Mouse (Mus musculus) hindbrain, embryonic 13.5 days (tissue): Measurements from ENCODE around the gene Zfp810. TPM values are rescaled to one million over a fixed set of nuclear protein-coding genes. Genes with fewer than 3 reads are reported as not detected.
A peak's percentile ranks its signal among the peaks of the same experiment; 100 is the strongest.

ENCODE experiments used
- ATAC-seq: fragments of 200-750 bp; cut with Nextera tagmentation; 2 replicates; pipeline ENCODE4 v1.8.0; 2017; ENCODE audit warnings: moderate TSS enrichment; ENCODE audit not compliant: low FRiP score
- H3K27ac ChIP-seq: fragments of 300-500 bp; sonication (generic); 2 replicates; pipeline ENCODE4 v1.5.1; 2015; ENCODE audit warnings: inconsistent platforms, mild to moderate bottlenecking, moderate library complexity
- H3K27me3 ChIP-seq: fragments of 300-500 bp; sonication (generic); 2 replicates; pipeline ENCODE4 v1.6.1; 2015; ENCODE audit warnings: mild to moderate bottlenecking, inconsistent platforms
- H3K36me3 ChIP-seq: fragments of 300-500 bp; sonication (generic); 2 replicates; pipeline ENCODE4 v1.6.1; 2015; ENCODE audit warnings: mild to moderate bottlenecking, inconsistent platforms
- H3K4me1 ChIP-seq: fragments of 300-500 bp; sonication (generic); replicated peaks from 2 replicates; pipeline ENCODE4 v1.6.1; 2015; ENCODE audit warnings: inconsistent platforms
- H3K4me2 ChIP-seq: fragments of 300-500 bp; sonication (generic); 2 replicates; pipeline ENCODE4 v1.6.1; 2015; ENCODE audit warnings: inconsistent platforms, mild to moderate bottlenecking, moderate library complexity
- H3K4me3 ChIP-seq: fragments of 300-500 bp; sonication (generic); 2 replicates; pipeline ENCODE4 v1.5.1; 2015; ENCODE audit warnings: mild to moderate bottlenecking, inconsistent platforms
- H3K9ac ChIP-seq: fragments of 300-500 bp; sonication (generic); 2 replicates; pipeline ENCODE4 v1.6.1; 2015; ENCODE audit warnings: mild to moderate bottlenecking, inconsistent platforms
- H3K9me3 ChIP-seq: fragments of 300-500 bp; sonication (generic); 2 replicates; pipeline ENCODE4 v1.6.1; 2016; ENCODE audit warnings: inconsistent platforms
- WGBS: fragments of 180-500 bp; shearing (Covaris S2); methylation state at CpG from one replicate; pipeline ENCODE4 v1.1.7; 2015; 5-methylcytosine and 5-hydroxymethylcytosine counted together
- polyA plus RNA-seq: library from polyadenylated mRNA; unstranded; fragments of >200 nt; fragmentation: Nextera tagmentation; extraction: Ambion mirVana; gene quantifications from 2 replicates; pipeline ENCODE4 v1.2.1, GENCODE M21; 2015

Zfp810 gene
- 36.0 and 40.6 TPM in 2 replicates for polyA plus RNA-seq

DNA sequence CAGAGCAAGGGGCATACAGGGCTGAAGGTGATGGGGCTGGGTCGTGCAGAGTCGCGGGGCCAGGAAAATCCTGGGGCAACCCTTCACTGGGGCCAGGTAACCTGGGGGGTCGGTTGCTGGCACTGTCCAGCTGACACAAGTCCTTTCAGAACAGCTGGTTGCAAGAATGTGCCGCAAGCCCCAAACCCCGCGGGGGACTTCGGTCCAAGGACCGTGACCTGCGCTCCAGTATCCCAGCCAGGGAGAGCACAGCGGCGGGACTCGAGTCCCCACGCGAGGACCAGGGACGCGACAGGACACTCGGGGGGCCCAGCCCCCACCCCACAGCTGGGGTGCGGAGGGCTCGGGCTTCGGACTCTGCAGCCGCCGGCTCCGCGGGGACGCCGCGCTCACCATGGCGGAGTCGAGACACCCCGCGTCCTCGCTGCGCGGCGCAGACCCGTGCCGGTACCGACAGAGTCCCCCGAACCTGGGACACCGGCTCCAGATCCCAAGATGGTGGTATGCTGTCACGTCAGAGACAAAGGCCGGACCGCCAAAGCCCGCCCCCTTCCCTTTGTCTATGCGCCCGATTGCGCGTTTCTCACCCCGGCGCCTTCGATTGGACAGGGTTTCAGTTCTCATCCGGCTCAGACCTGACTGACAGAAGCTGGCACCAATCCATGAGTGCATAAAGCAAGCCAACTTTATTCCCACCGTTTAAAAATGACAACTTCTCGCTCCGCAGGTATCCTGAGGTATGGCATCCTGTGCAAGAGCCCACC lies at the start of gene Zfp810:
Gene Zfp810, minus strand, starts transcription at position 493 of the 764 bp plus-strand sequence.
- under 1% methylated on average over 56 of the region's 56 CpGs for WGBS
- Histone ChIP-seq H3K36me3 (peaks cover 30% of the 10 kb centered on the region), H3K4me1 (peaks cover 20% of the 10 kb centered on the region), H3K27me3 (no peaks in the 10 kb centered on the region), H3K4me3 (peak within 1 kb of the TSS; percentile 85), H3K9ac (peak within 1 kb of the TSS; percentile 100), H3K4me2 (peak within 1 kb of the TSS; percentile 64), H3K9me3 (0 out of 2 replicates have a peak, but pooled peaks cover 10% of the 10 kb centered on the region), H3K27ac (peak within 1 kb of the TSS; percentile 95)
- ATAC-seq: peak; percentile 99

GRCm38 (mm10) chr9:22355919-22356318 lies 48.5 kb upstream of the Zfp810 start:
- Histone ChIP-seq H3K9me3 (no peaks in the 10 kb centered on the region), H3K27ac (no peak overlapping the region), H3K9ac (no peak overlapping the region), H3K36me3 (peaks cover 22% of the 10 kb centered on the region), H3K4me2 (no peak overlapping the region), H3K4me1 (no peaks in the 10 kb centered on the region), H3K27me3 (no peaks in the 10 kb centered on the region), H3K4me3 (no peak overlapping the region)
- no peak for ATAC-seq
- WGBS: 64% methylated on average over 3 of the region's 3 CpGs

DNA sequence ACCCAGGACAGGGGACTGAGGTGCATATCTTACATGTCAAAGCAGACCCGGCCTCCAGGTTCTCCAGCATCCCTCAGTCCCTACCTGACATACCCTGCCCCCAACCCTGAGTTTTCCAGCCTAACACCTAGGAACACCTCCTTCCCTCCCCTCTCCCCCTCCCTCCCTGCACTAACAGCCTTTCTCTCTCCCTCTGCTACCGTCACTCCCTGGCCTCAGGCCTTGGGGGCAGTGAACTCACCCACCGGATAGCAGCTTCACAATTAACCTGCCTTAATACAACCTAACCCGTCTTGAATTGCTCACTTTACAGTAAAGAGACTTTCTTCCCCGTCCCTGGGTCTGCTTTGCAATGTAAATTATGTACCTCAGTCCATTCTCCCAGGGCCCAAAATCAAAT lies 46.5 kb upstream of the Zfp810 start:
- Histone ChIP-seq H3K4me3 (no peak overlapping the region), H3K9me3 (no peaks in the 10 kb centered on the region), H3K4me2 (no peak overlapping the region), H3K4me1 (no peaks in the 10 kb centered on the region), H3K27ac (no peak overlapping the region), H3K27me3 (no peaks in the 10 kb centered on the region), H3K9ac (no peak overlapping the region), H3K36me3 (peaks cover 14% of the 10 kb centered on the region; the same call in 1 of the 2 replicates)
- ATAC-seq: no peak
- 81% methylated on average over 5 of the region's 5 CpGs for WGBS

- no peak overlapping the region for H3K4me2 ChIP-seq
- peaks cover 14% of the 10 kb centered on the region; the same call in 1 of the 2 replicates for H3K36me3 ChIP-seq
- H3K27ac ChIP-seq: no peak overlapping the region
- H3K27me3 ChIP-seq: no peaks in the 10 kb centered on the region
- H3K4me3 ChIP-seq: no peak overlapping the region
- H3K4me1 ChIP-seq: no peaks in the 10 kb centered on the region
- WGBS: 90% methylated on average over 5 of the region's 5 CpGs
- no peak for ATAC-seq
- H3K9me3 ChIP-seq: no peaks in the 10 kb centered on the region
- H3K9ac ChIP-seq: no peak overlapping the region
Measured at GRCm38 (mm10) chr9:22353465-22353864, 46.0 kb upstream of the Zfp810 start.

DNA sequence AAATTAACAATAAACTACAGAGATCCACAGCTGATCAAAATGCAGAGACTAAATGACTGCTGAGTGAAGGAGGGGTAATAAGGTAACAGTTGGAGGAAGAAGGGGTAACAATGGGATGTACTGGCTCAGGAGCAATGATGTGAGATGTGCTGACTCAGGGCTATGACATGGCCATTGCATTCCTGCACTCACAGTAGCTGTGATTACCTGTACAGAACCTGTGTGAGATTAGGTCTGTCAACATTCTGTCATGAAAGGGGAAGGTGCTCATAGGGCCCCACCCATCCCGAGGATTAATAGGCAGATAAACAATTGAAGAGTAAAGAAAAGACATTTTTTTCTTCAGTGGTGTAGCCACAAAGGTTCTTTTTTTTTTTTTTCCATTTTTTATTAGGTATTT lies 32.9 kb upstream of the Zfp810 start:
- H3K9ac ChIP-seq: no peak overlapping the region
- H3K36me3 ChIP-seq: peaks cover 22% of the 10 kb centered on the region
- no peak overlapping the region for H3K4me2 ChIP-seq
- no peak overlapping the region for H3K27ac ChIP-seq
- no peak for ATAC-seq
- no peaks in the 10 kb centered on the region for H3K27me3 ChIP-seq
- H3K4me3 ChIP-seq: no peak overlapping the region
- 89% methylated on average over 1 of the region's 1 CpGs for WGBS
- no peaks in the 10 kb centered on the region for H3K4me1 ChIP-seq
- no peaks in the 10 kb centered on the region for H3K9me3 ChIP-seq

- WGBS: 99% methylated on average over 2 of the region's 2 CpGs
- ATAC-seq: no peak
- Histone ChIP-seq H3K9ac (no peak overlapping the region), H3K9me3 (no peaks in the 10 kb centered on the region), H3K4me1 (no peaks in the 10 kb centered on the region), H3K27me3 (no peaks in the 10 kb centered on the region), H3K4me2 (no peak overlapping the region), H3K4me3 (no peak overlapping the region), H3K27ac (no peak overlapping the region), H3K36me3 (peaks cover 35% of the 10 kb centered on the region)
Measured at GRCm38 (mm10) chr9:22337217-22337616, 29.8 kb upstream of the Zfp810 start.

DNA sequence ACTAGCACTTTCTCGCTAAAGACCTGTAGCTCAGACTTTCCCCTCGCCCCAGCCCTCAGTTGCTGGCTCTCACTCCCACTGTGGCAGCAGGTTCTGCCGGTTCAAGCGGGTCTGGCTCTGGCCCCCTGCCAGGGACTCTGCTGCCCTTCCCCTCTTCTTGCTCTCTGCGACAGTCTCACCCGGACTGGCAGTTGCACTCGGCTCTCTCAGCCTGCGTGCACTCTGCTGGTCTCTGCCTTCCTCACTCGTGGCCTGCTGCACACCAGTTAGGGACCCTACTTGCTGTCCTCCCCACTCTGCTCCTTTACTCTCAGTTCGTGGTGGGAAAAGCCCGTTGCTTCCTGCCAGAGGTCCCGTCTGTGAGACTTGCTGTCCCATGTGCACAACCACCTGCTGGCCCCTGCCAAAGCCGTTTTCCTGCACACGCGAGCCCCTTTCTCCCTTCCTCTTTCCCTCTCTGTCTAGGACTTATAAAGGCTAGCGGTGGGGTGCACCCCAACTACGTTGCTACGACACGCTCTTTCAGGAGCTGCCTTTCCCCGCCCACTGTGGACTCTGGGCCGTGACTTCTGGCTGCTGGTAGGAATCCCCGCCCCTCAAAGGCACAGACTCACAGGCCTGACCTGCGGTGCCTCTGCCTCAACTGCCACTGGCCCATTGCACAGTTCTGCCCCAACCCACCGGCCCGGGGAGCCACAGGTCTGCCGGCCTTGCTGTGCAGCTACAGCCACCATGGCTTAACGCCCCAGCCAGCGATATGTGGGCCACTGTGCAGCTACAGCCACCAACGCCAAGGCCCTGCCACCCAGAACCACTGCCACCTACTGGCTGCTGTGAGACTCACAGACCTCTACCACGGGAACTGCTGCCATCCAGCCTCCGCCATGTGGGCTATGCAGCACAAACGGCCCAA lies 20.3 kb upstream of the Zfp810 start:
- Histone ChIP-seq H3K4me1 (peaks cover 13% of the 10 kb centered on the region), H3K4me3 (peak overlapping the region; percentile 47), H3K4me2 (peak overlapping the region; percentile 82), H3K36me3 (peaks cover 3% of the 10 kb centered on the region; the same call in 1 of the 2 replicates), H3K27ac (0 out of 2 replicates have a peak overlapping the region, but pooled peaks have one; percentile 26), H3K27me3 (0 out of 2 replicates have a peak, but pooled peaks cover 5% of the 10 kb centered on the region), H3K9ac (peak overlapping the region; percentile 68), H3K9me3 (no peaks in the 10 kb centered on the region)
- ATAC-seq: peak; percentile 96
- 1% methylated on average over 32 of the region's 32 CpGs for WGBS

DNA sequence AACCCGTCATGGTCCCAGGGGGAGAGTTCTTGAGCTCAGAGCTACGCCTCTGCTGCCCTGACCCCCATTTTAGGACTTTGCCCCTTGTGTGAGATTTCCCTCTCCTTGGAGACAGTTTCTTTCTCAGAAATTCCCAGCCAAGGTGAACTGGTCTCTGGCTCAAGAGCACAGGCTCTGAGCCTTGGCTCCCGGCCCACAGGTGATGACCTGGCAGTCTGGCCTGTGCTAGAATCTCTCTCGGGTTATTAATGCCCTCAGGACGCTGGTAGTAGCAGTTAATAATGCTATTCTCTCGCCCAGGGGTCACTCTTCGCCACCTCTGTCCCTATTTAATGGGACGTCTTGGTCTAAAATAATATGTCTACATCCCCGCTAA lies 19.6 kb upstream of the Zfp810 start:
- Histone ChIP-seq H3K4me2 (peak overlapping the region; percentile 82), H3K4me1 (peaks cover 13% of the 10 kb centered on the region), H3K27ac (0 out of 2 replicates have a peak overlapping the region, but pooled peaks have one; percentile 26), H3K9me3 (no peaks in the 10 kb centered on the region), H3K27me3 (0 out of 2 replicates have a peak, but pooled peaks cover 5% of the 10 kb centered on the region), H3K4me3 (peak overlapping the region; percentile 47), H3K36me3 (no peaks in the 10 kb centered on the region; the same call in 1 of the 2 replicates), H3K9ac (peak overlapping the region; percentile 68; the same call in 1 of the 2 replicates)
- 14% methylated on average over 9 of the region's 9 CpGs for WGBS
- no peak for ATAC-seq

DNA sequence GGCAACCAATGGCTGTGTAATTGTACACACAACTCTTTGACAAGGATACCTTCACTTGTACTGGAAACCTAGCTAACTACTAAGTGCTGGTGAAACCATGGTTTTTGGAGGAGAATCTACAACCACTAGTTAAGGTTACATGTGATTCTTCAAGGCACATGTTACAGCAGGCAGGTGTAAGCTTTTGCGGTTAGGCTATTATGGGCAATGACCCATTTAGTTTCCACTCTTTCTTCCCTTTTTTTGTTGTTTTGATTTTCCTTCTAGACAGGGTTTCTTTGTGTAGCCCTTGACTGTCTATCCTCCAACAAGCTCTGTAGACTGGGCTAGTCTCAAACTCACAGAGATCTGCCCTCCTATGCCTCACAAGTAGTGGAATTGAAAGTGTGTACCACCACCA lies 17.1 kb upstream of the Zfp810 start:
- Histone ChIP-seq H3K9me3 (no peaks in the 10 kb centered on the region), H3K4me3 (no peak overlapping the region), H3K9ac (no peak overlapping the region), H3K4me2 (no peak overlapping the region), H3K4me1 (peaks cover 13% of the 10 kb centered on the region), H3K36me3 (no peaks in the 10 kb centered on the region), H3K27ac (no peak overlapping the region), H3K27me3 (0 out of 2 replicates have a peak, but pooled peaks cover 5% of the 10 kb centered on the region)
- 100% methylated on average over 1 of the region's 1 CpGs for WGBS
- ATAC-seq: no peak

GRCm38 (mm10) chr9:22322381-22323211 lies 15.1 kb upstream of the Zfp810 start:
- Histone ChIP-seq H3K9me3 (no peaks in the 10 kb centered on the region), H3K4me1 (peaks cover 8% of the 10 kb centered on the region), H3K4me2 (no peak overlapping the region), H3K36me3 (no peaks in the 10 kb centered on the region), H3K9ac (no peak overlapping the region), H3K27me3 (0 out of 2 replicates have a peak, but pooled peaks cover 5% of the 10 kb centered on the region), H3K4me3 (no peak overlapping the region), H3K27ac (no peak overlapping the region)
- WGBS: 85% methylated on average over 8 of the region's 8 CpGs
- no peak for ATAC-seq

GRCm38 (mm10) chr9:22319109-22319508 lies 11.7 kb upstream of the Zfp810 start:
- 95% methylated on average over 1 of the region's 1 CpGs for WGBS
- H3K9ac ChIP-seq: no peak overlapping the region
- no peaks in the 10 kb centered on the region for H3K4me1 ChIP-seq
- H3K4me3 ChIP-seq: no peak overlapping the region
- no peak overlapping the region for H3K27ac ChIP-seq
- H3K36me3 ChIP-seq: no peaks in the 10 kb centered on the region
- no peak overlapping the region for H3K4me2 ChIP-seq
- H3K27me3 ChIP-seq: no peaks in the 10 kb centered on the region
- no peak for ATAC-seq
- no peaks in the 10 kb centered on the region; the same call in 1 of the 2 replicates for H3K9me3 ChIP-seq
